Mouse (Mus musculus) intestine, postnatal 0 days (tissue): ENCODE measurements around the gene Hjurp. TPM values are rescaled to one million over a fixed set of nuclear protein-coding genes. Genes with fewer than 3 reads are reported as not detected.

Source experiments
- ATAC-seq: fragments of 200-750 bp; cut with Nextera tagmentation; 2 replicates; pipeline ENCODE4 v1.8.0; 2017; ENCODE audit warnings: mild to moderate bottlenecking, moderate TSS enrichment, moderate library complexity
- H3K27ac ChIP-seq: fragments of 300-500 bp; sonication (generic); 2 replicates; pipeline ENCODE4 v1.5.1; 2014; ENCODE audit warnings: mild to moderate bottlenecking, low read depth, low read length, moderate library complexity
- H3K27me3 ChIP-seq: fragments of 300-500 bp; sonication (generic); replicated peaks from 2 replicates; pipeline ENCODE4 v1.6.1; 2014; ENCODE audit warnings: low read length, mixed read lengths; ENCODE audit not compliant: control insufficient read depth, insufficient read depth
- H3K36me3 ChIP-seq: fragments of 300-500 bp; sonication (generic); 2 replicates; pipeline ENCODE4 v1.6.1; 2014; ENCODE audit warnings: mild to moderate bottlenecking, moderate library complexity; ENCODE audit not compliant: control insufficient read depth, insufficient read depth
- H3K4me1 ChIP-seq: fragments of 300-500 bp; sonication (generic); replicated peaks from 2 replicates; pipeline ENCODE4 v1.6.1; 2014; ENCODE audit warnings: antibody characterized with exemption, low read length, mixed read lengths; ENCODE audit not compliant: control insufficient read depth, insufficient read depth
- H3K4me2 ChIP-seq: fragments of 300-500 bp; sonication (generic); replicated peaks from 2 replicates; pipeline ENCODE4 v1.6.1; 2014; ENCODE audit warnings: low read depth, mild to moderate bottlenecking, moderate library complexity
- H3K4me3 ChIP-seq: fragments of 300-500 bp; sonication (generic); 2 replicates; pipeline ENCODE4 v1.5.1; 2014; ENCODE audit warnings: low read depth, low read length
- H3K9ac ChIP-seq: fragments of 300-500 bp; sonication (generic); 2 replicates; pipeline ENCODE4 v1.6.1; 2014; ENCODE audit warnings: mild to moderate bottlenecking, low read depth, low read length
- H3K9me3 ChIP-seq: fragments of 300-500 bp; sonication (generic); 2 replicates; pipeline ENCODE4 v1.6.1; 2016; ENCODE audit warnings: mixed run types; ENCODE audit not compliant: control insufficient read depth
- CTCF ChIP-seq: sonication (generic); IDR thresholded peaks from 2 replicates; pipeline ENCODE4 v1.5.1; 2016; ENCODE audit warnings: low read depth, mild to moderate bottlenecking, control low read depth, antibody characterized with exemption, moderate library complexity
- WGBS: fragments of 180-500 bp; shearing (Covaris S2); extraction: QIAGEN DNeasy Blood & Tissue Kit; methylation state at CpG from one replicate; pipeline ENCODE4 v1.1.7; 2014; 5-methylcytosine and 5-hydroxymethylcytosine counted together
- polyA plus RNA-seq: library from polyadenylated mRNA; unstranded; fragments of >200 nt; fragmentation: Nextera tagmentation; extraction: Ambion mirVana; gene quantifications from 2 replicates; pipeline ENCODE4 v1.2.1, GENCODE M21; 2015

The Hjurp gene
- polyA plus RNA-seq, 1 experiment from 2014 or later = 29.1 TPM

- peak overlapping the region; percentile 79 for H3K4me2 ChIP-seq
- H3K4me1 ChIP-seq = peaks cover 19% of the 10 kb centered on the region
- WGBS = 64% methylated on average over 18 of the region's 18 CpGs
- peak overlapping the region; percentile 72 for H3K4me3 ChIP-seq
- no peaks in the 10 kb centered on the region for H3K9me3 ChIP-seq
- peaks cover 24% of the 10 kb centered on the region for H3K36me3 ChIP-seq
- peak overlapping the region; percentile 83; the same call in 1 of the 2 replicates for H3K27ac ChIP-seq
- no peak for ATAC-seq
- no peaks in the 10 kb centered on the region for H3K27me3 ChIP-seq
- TF ChIP-seq CTCF = no peak
- H3K9ac ChIP-seq = peak overlapping the region; percentile 76
Observed at GRCm38 (mm10) chr1:88277818-88278511, 532 bp upstream of the Hjurp start.

GRCm38 (mm10) chr1:88276524-88277097, 822 bp downstream of the Hjurp start:
- H3K9me3 ChIP-seq = no peaks in the 10 kb centered on the region
- WGBS = 13% methylated on average over 10 of the region's 10 CpGs
- H3K27ac ChIP-seq = peak overlapping the region; percentile 83
- H3K27me3 ChIP-seq = no peaks in the 10 kb centered on the region
- H3K4me2 ChIP-seq = peak overlapping the region; percentile 79
- peak overlapping the region; percentile 72 for H3K4me3 ChIP-seq
- H3K9ac ChIP-seq = peak overlapping the region; percentile 76
- no peak for TF ChIP-seq CTCF
- peaks cover 36% of the 10 kb centered on the region for H3K36me3 ChIP-seq
- peak; percentile 11 for ATAC-seq
- peaks cover 19% of the 10 kb centered on the region for H3K4me1 ChIP-seq

GRCm38 (mm10) chr1:88275698-88276523, 1.5 kb downstream of the Hjurp start:
- H3K4me1 ChIP-seq = peaks cover 19% of the 10 kb centered on the region
- no peak overlapping the region for H3K27ac ChIP-seq
- H3K4me2 ChIP-seq = peak overlapping the region; percentile 79
- H3K4me3 ChIP-seq = peak overlapping the region; percentile 72
- peaks cover 41% of the 10 kb centered on the region for H3K36me3 ChIP-seq
- WGBS = 55% methylated on average over 13 of the region's 13 CpGs
- no peak for ATAC-seq
- no peaks in the 10 kb centered on the region for H3K9me3 ChIP-seq
- TF ChIP-seq CTCF = no peak
- peak overlapping the region; percentile 76; the same call in 1 of the 2 replicates for H3K9ac ChIP-seq
- H3K27me3 ChIP-seq = no peaks in the 10 kb centered on the region

- TF ChIP-seq CTCF = no peak
- Histone ChIP-seq H3K4me2 (peak overlapping the region; percentile 79; the same call in 1 of the 2 replicates), H3K27ac (no peak overlapping the region), H3K4me3 (no peak overlapping the region), H3K9me3 (no peaks in the 10 kb centered on the region), H3K9ac (no peak overlapping the region), H3K36me3 (peaks cover 41% of the 10 kb centered on the region), H3K4me1 (peaks cover 19% of the 10 kb centered on the region), H3K27me3 (no peaks in the 10 kb centered on the region)
- 69% methylated on average over 13 of the region's 13 CpGs for WGBS
- ATAC-seq = no peak
Observed at GRCm38 (mm10) chr1:88275078-88275680, 2.3 kb downstream of the Hjurp start.

- TF ChIP-seq CTCF = no peak
- Histone ChIP-seq H3K36me3 (peaks cover 47% of the 10 kb centered on the region), H3K27me3 (no peaks in the 10 kb centered on the region), H3K4me2 (no peak overlapping the region), H3K9me3 (no peaks in the 10 kb centered on the region), H3K9ac (no peak overlapping the region), H3K27ac (no peak overlapping the region), H3K4me3 (no peak overlapping the region), H3K4me1 (peaks cover 16% of the 10 kb centered on the region)
- no peak for ATAC-seq
- WGBS = 71% methylated on average over 11 of the region's 11 CpGs
Observed at GRCm38 (mm10) chr1:88274371-88275077, 2.9 kb downstream of the Hjurp start.
